Mouse (Mus musculus) brown adipose tissue, adult 24 weeks (tissue): ENCODE results near the gene Camkmt. TPM values are rescaled to one million over a fixed set of nuclear protein-coding genes. Genes with fewer than 3 reads are reported as not detected.

ENCODE experiments used
- H3K27ac ChIP-seq: fragments of 200-500 bp; replicated peaks from 2 replicates; pipeline ENCODE4 v1.5.1; 2012; ENCODE audit warnings: low read depth, mild to moderate bottlenecking, low read length
- H3K4me1 ChIP-seq: fragments of 200-500 bp; 2 replicates; pipeline ENCODE4 v1.6.1; 2012; ENCODE audit warnings: low read length, mixed read lengths; ENCODE audit not compliant: control insufficient read depth, insufficient read depth, insufficient read length
- H3K4me3 ChIP-seq: fragments of 200-500 bp; 2 replicates; pipeline ENCODE4 v1.5.1; 2012; ENCODE audit warnings: low read depth, mild to moderate bottlenecking, low read length, moderate library complexity; ENCODE audit not compliant: insufficient read depth
- polyA plus RNA-seq: library from polyadenylated mRNA; stranded (reverse); fragments of >200 nt; gene quantifications from 2 replicates; pipeline ENCODE4 v1.2.4, GENCODE M21; 2012; ENCODE audit not compliant: missing spikeins, insufficient read depth, insufficient read length

The Camkmt gene
- polyA plus RNA-seq, 1 experiment, result 9.2 TPM

- no peaks in the 10 kb centered on the region for H3K4me1 ChIP-seq
- H3K4me3 ChIP-seq, result no peak overlapping the region
- no peak overlapping the region for H3K27ac ChIP-seq
Observed at GRCm38 (mm10) chr17:85337666-85338065, 247.3 kb downstream of the Camkmt start.

GRCm38 (mm10) chr17:85341134-85341700 lies 250.9 kb downstream of the Camkmt start:
- no peak overlapping the region for H3K27ac ChIP-seq
- H3K4me3 ChIP-seq, result no peak overlapping the region
- no peaks in the 10 kb centered on the region for H3K4me1 ChIP-seq

- no peak overlapping the region for H3K4me3 ChIP-seq
- no peaks in the 10 kb centered on the region for H3K4me1 ChIP-seq
- H3K27ac ChIP-seq, result no peak overlapping the region
Observed at GRCm38 (mm10) chr17:85342471-85342870, 252.1 kb downstream of the Camkmt start.

GRCm38 (mm10) chr17:85343435-85343834 lies 253.1 kb downstream of the Camkmt start:
- Histone ChIP-seq H3K4me3 (no peak overlapping the region), H3K27ac (no peak overlapping the region), H3K4me1 (no peaks in the 10 kb centered on the region)

- Histone ChIP-seq H3K4me1 (no peaks in the 10 kb centered on the region), H3K27ac (no peak overlapping the region), H3K4me3 (no peak overlapping the region)
Observed at GRCm38 (mm10) chr17:85346701-85347100, 256.3 kb downstream of the Camkmt start.

GRCm38 (mm10) chr17:85349331-85349935 lies 259.1 kb downstream of the Camkmt start:
- Histone ChIP-seq H3K4me3 (no peak overlapping the region), H3K4me1 (no peaks in the 10 kb centered on the region)

GRCm38 (mm10) chr17:85351301-85351700 lies 260.9 kb downstream of the Camkmt start:
- no peak overlapping the region for H3K4me3 ChIP-seq
- no peak overlapping the region for H3K27ac ChIP-seq
- H3K4me1 ChIP-seq, result no peaks in the 10 kb centered on the region

More at GRCm38 (mm10) chr17:85349331-85349935, 259.1 kb downstream of the Camkmt start:
- H3K27ac ChIP-seq, result no peak overlapping the region

- no peak overlapping the region for H3K27ac ChIP-seq
- H3K4me1 ChIP-seq, result no peaks in the 10 kb centered on the region
- no peak overlapping the region for H3K4me3 ChIP-seq
Observed at GRCm38 (mm10) chr17:85352731-85353130, 262.4 kb downstream of the Camkmt start.

GRCm38 (mm10) chr17:85353191-85353590 lies 262.8 kb downstream of the Camkmt start:
- H3K27ac ChIP-seq, result no peak overlapping the region
- no peak overlapping the region for H3K4me3 ChIP-seq
- no peaks in the 10 kb centered on the region for H3K4me1 ChIP-seq

- no peak overlapping the region for H3K27ac ChIP-seq
- H3K4me3 ChIP-seq, result no peak overlapping the region
- H3K4me1 ChIP-seq, result no peaks in the 10 kb centered on the region
Observed at GRCm38 (mm10) chr17:85353636-85354035, 263.3 kb downstream of the Camkmt start.

- H3K4me3 ChIP-seq, result no peak overlapping the region
- H3K27ac ChIP-seq, result no peak overlapping the region
- no peaks in the 10 kb centered on the region for H3K4me1 ChIP-seq
Observed at GRCm38 (mm10) chr17:85355356-85355755, 265.0 kb downstream of the Camkmt start.

- Histone ChIP-seq H3K27ac (no peak overlapping the region), H3K4me1 (no peaks in the 10 kb centered on the region), H3K4me3 (no peak overlapping the region)
Observed at GRCm38 (mm10) chr17:85361006-85361405, 270.7 kb downstream of the Camkmt start.

GRCm38 (mm10) chr17:85367319-85367718 lies 277.0 kb downstream of the Camkmt start:
- H3K4me3 ChIP-seq, result no peak overlapping the region
- no peak overlapping the region for H3K27ac ChIP-seq

GRCm38 (mm10) chr17:85368776-85369175 lies 278.4 kb downstream of the Camkmt start:
- H3K4me1 ChIP-seq, result no peaks in the 10 kb centered on the region
- H3K27ac ChIP-seq, result no peak overlapping the region
- H3K4me3 ChIP-seq, result no peak overlapping the region

More at GRCm38 (mm10) chr17:85367319-85367718, 277.0 kb downstream of the Camkmt start:
- no peaks in the 10 kb centered on the region for H3K4me1 ChIP-seq

GRCm38 (mm10) chr17:85372076-85372475 lies 281.7 kb downstream of the Camkmt start:
- Histone ChIP-seq H3K27ac (no peak overlapping the region), H3K4me3 (no peak overlapping the region), H3K4me1 (no peaks in the 10 kb centered on the region)

GRCm38 (mm10) chr17:85372523-85372922 lies 282.2 kb downstream of the Camkmt start:
- H3K27ac ChIP-seq, result no peak overlapping the region
- H3K4me1 ChIP-seq, result no peaks in the 10 kb centered on the region
- H3K4me3 ChIP-seq, result no peak overlapping the region
